Mouse (Mus musculus): ENCODE data around the gene 4930469K13Rik.

The 4930469K13Rik gene

GRCm38 (mm10) chr11:33939456-33940113 lies 158.8 kb downstream of the 4930469K13Rik start:
- no peak for DNase-seq (ENCODE audit: low spot score in 2 of 2)

- DNase-seq (ENCODE audit: low spot score in 2 of 2), result no peak
These were observed 159.6 kb downstream of the 4930469K13Rik start for GRCm38 (mm10) chr11:33938561-33939274.

GRCm38 (mm10) chr11:33937641-33938040 lies 160.7 kb downstream of the 4930469K13Rik start:
- DNase-seq (ENCODE audit: low spot score in 2 of 2), result no peak

- no peak for DNase-seq (ENCODE audit: low spot score in 2 of 2)
These were observed 164.1 kb downstream of the 4930469K13Rik start for GRCm38 (mm10) chr11:33934286-33934685.

GRCm38 (mm10) chr11:33932386-33933111 lies 165.8 kb downstream of the 4930469K13Rik start:
- no peak for DNase-seq (ENCODE audit: low spot score in 2 of 2)

- no peak for DNase-seq (ENCODE audit: low spot score in 2 of 2)
These were observed 166.4 kb downstream of the 4930469K13Rik start for GRCm38 (mm10) chr11:33931836-33932385.

GRCm38 (mm10) chr11:33929412-33929811 lies 168.9 kb downstream of the 4930469K13Rik start:
- DNase-seq (ENCODE audit: low spot score in 2 of 2), result no peak

- no peak for DNase-seq (ENCODE audit: low spot score in 2 of 2)
These were observed 169.7 kb downstream of the 4930469K13Rik start for GRCm38 (mm10) chr11:33928658-33929057.

GRCm38 (mm10) chr11:33927836-33928235 lies 170.5 kb downstream of the 4930469K13Rik start:
- DNase-seq (ENCODE audit: low spot score in 2 of 2), result no peak

- no peak for DNase-seq (ENCODE audit: low spot score in 2 of 2)
These were observed 171.0 kb downstream of the 4930469K13Rik start for GRCm38 (mm10) chr11:33927321-33927720.

- no peak for DNase-seq (ENCODE audit: low spot score in 2 of 2)
These were observed 171.8 kb downstream of the 4930469K13Rik start for GRCm38 (mm10) chr11:33926551-33926950.

GRCm38 (mm10) chr11:33925778-33926177 lies 172.6 kb downstream of the 4930469K13Rik start:
- no peak for DNase-seq (ENCODE audit: low spot score in 2 of 2)

Data from frontal cortex, postnatal 14 days (tissue).